Mouse (Mus musculus): Measurements from ENCODE around the gene Nfatc2. TPM values are rescaled to one million over a fixed set of nuclear protein-coding genes. Genes with fewer than 3 reads are reported as not detected.

Nfatc2 gene
- polyA plus RNA-seq, 1 experiment from 2014 or later = 2.0 TPM

DNA sequence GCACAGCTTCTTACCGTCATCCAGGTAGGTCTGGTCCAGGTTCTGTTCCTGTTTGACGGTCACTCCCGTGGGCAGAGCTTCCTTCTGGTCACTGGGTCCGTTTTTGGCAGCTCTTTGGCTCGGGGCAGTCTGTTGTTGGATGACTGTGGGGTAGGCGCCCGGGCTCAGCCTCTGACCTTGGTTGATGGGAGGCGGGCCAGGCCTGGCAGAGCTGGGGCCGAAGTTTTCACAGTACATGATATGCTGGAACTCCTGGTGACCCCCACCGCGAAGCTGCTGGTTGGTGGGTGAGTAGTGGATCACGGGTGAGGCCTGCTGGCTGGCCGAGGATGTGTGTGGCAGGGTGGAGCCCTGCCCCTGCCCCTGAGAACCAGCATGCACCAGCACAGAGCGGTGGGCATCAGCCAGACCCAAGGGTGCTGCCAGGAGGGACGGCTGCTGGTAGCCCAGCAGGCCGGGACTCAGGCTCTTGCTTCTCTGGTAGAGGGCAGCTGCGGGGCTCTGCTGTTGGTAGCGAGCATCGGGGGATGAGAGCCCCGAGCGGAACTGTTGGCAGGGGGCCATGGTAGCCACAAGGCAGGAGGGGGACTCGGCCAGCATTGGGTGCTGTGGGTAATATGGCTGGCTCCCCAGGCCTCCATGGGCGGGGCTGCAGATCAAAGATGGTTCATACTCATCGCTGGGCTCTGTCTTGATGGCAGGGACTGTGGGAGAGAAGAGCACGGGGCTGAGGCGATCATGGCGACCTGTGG is 96.8 kb downstream of the Nfatc2 start:
- H3K36me3 ChIP-seq (ENCODE audit: insufficient read depth, low read length) = no peaks in the 10 kb centered on the region
- no peak overlapping the region for H3K9ac ChIP-seq (ENCODE audit: low read depth, low read length)
- no peaks in the 10 kb centered on the region for H3K9me3 ChIP-seq (replicated peaks; ENCODE audit: low read length)
- ATAC-seq (replicated peaks; ENCODE audit: low FRiP score, low read depth) = no peak
- TF ChIP-seq CTCF (IDR thresholded peaks at IDR 0.05; ENCODE audit: low read depth) = no peak
- DNase-seq (ENCODE audit: low spot score) = no peak
- WGBS = 85% methylated on average over 27 of the region's 27 CpGs
- H3K4me3 ChIP-seq (replicated peaks; ENCODE audit: low read depth, low read length) = no peak overlapping the region
- no peaks in the 10 kb centered on the region for H3K27me3 ChIP-seq (ENCODE audit: insufficient read depth, low read length)
- no peak overlapping the region for H3K27ac ChIP-seq
- no peaks in the 10 kb centered on the region for H3K4me1 ChIP-seq (replicated peaks; ENCODE audit: insufficient read depth, low read length)
- no peak overlapping the region for H3K4me2 ChIP-seq (ENCODE audit: low read length)

DNA sequence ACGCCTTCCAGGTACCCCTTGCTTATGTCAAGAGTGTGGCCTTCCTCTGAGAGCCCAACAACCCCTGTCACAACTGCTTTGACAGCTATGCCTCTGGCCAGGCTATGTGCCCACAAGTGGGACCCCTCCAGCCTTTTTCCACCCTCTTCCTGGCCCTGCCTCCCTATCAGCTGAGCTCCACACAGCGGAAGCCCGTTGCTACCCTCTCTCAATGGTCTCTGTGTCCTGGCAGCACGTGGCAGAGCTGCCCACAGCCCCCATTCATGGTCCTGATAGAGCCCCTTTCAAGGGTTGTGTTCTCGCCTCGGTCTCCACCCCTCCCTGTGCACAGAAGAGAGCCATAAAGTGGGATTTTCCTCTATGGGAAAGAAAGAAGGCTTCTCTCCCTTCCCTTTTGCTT is 97.7 kb downstream of the Nfatc2 start:
- TF ChIP-seq CTCF (IDR thresholded peaks at IDR 0.05; ENCODE audit: low read depth) = no peak
- 77% methylated on average over 6 of the region's 6 CpGs for WGBS
- no peaks in the 10 kb centered on the region for H3K36me3 ChIP-seq (ENCODE audit: insufficient read depth, low read length)

DNA sequence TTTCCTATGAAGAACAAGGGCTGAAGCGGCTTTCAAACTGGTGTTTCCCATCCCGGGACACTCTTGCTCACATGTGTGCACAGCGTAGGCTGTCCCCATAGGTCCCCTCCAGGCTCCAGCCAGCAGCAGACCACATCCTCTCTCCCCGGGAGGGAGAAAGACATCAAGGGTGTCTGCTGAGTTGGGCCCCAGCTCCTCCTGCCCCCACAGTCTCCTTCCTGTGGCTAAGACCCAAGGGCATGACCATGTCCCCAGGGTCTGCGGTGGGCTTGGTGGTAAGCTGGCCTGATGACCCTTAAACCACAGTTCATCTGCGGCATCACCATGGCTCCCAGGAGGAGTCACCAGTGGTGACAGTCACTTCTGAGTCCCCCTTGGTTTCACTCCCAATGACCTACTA is 100.7 kb downstream of the Nfatc2 start:
- Histone ChIP-seq H3K4me3 (replicated peaks; ENCODE audit: low read depth, low read length) (no peak overlapping the region), H3K4me2 (ENCODE audit: low read length) (no peak overlapping the region), H3K4me1 (replicated peaks; ENCODE audit: insufficient read depth, low read length) (no peaks in the 10 kb centered on the region), H3K9ac (ENCODE audit: low read depth, low read length) (no peak overlapping the region), H3K9me3 (replicated peaks; ENCODE audit: low read length) (no peaks in the 10 kb centered on the region), H3K36me3 (ENCODE audit: insufficient read depth, low read length) (no peaks in the 10 kb centered on the region), H3K27ac (no peak overlapping the region), H3K27me3 (ENCODE audit: insufficient read depth, low read length) (no peaks in the 10 kb centered on the region)
- TF ChIP-seq CTCF (IDR thresholded peaks at IDR 0.05; ENCODE audit: low read depth) = no peak
- ATAC-seq (replicated peaks; ENCODE audit: low FRiP score, low read depth) (no peak), DNase-seq (ENCODE audit: low spot score) (no peak)
- 75% methylated on average over 6 of the region's 6 CpGs for WGBS

More for the DNA sequence above, 97.7 kb downstream of the Nfatc2 start:
- Histone ChIP-seq H3K27ac (no peak overlapping the region), H3K4me2 (ENCODE audit: low read length) (no peak overlapping the region), H3K9ac (ENCODE audit: low read depth, low read length) (no peak overlapping the region), H3K4me3 (replicated peaks; ENCODE audit: low read depth, low read length) (no peak overlapping the region), H3K9me3 (replicated peaks; ENCODE audit: low read length) (no peaks in the 10 kb centered on the region), H3K27me3 (ENCODE audit: insufficient read depth, low read length) (no peaks in the 10 kb centered on the region), H3K4me1 (replicated peaks; ENCODE audit: insufficient read depth, low read length) (no peaks in the 10 kb centered on the region)
- no peak for DNase-seq (ENCODE audit: low spot score)
- ATAC-seq (replicated peaks; ENCODE audit: low FRiP score, low read depth) = no peak

DNA sequence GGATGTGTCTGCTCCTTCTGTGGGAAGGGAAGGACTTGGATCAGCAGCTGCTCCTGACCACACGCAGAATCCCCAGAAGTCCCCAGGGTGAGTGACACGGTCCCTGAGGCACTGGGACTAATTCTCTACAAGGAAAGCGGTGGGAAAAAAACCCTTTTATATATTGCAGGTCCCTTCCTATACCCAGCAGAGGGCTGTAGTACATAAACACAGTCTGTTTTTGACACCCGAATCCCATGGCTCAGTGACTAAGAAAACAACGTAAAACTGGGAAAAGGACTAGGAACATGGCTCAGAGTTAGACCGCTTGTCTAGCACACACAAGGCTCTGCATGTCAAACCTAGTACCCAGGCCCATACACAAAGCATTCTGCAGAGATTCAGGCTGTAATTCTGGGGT is 101.2 kb downstream of the Nfatc2 start:
- no peak for ATAC-seq (replicated peaks; ENCODE audit: low FRiP score, low read depth)
- DNase-seq (ENCODE audit: low spot score) = peak; percentile 72
- H3K9me3 ChIP-seq (replicated peaks; ENCODE audit: low read length) = no peaks in the 10 kb centered on the region
- H3K4me2 ChIP-seq (ENCODE audit: low read length) = no peak overlapping the region
- H3K9ac ChIP-seq (ENCODE audit: low read depth, low read length) = no peak overlapping the region
- 41% methylated on average over 6 of the region's 6 CpGs for WGBS
- TF ChIP-seq CTCF (IDR thresholded peaks at IDR 0.05; ENCODE audit: low read depth) = peak; percentile 53
- no peaks in the 10 kb centered on the region for H3K4me1 ChIP-seq (replicated peaks; ENCODE audit: insufficient read depth, low read length)
- H3K27me3 ChIP-seq (ENCODE audit: insufficient read depth, low read length) = no peaks in the 10 kb centered on the region
- no peak overlapping the region for H3K4me3 ChIP-seq (replicated peaks; ENCODE audit: low read depth, low read length)
- H3K36me3 ChIP-seq (ENCODE audit: insufficient read depth, low read length) = no peaks in the 10 kb centered on the region
- no peak overlapping the region for H3K27ac ChIP-seq

DNA sequence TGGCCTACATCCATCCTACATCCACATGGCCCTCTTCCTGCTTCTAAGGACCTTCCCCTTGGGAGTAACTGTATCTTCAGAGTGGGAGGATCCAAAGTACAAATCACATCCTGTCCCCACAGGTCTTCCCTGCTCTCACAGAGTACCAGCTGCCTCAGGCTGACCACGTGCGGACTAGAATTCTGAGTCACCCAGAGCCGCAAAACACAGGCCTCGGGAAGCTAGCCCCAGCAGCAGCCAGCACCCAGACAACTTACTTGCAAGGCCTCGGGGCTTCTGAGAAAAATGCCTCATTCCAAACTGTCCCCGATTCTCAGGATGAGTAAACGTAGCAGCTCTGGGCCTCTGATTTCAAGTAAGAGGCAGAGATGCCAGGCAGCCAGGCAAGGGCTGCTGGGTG is 109.7 kb downstream of the Nfatc2 start:
- Histone ChIP-seq H3K36me3 (ENCODE audit: insufficient read depth, low read length) (no peaks in the 10 kb centered on the region), H3K4me3 (replicated peaks; ENCODE audit: low read depth, low read length) (no peak overlapping the region), H3K27me3 (ENCODE audit: insufficient read depth, low read length) (no peaks in the 10 kb centered on the region), H3K9me3 (replicated peaks; ENCODE audit: low read length) (no peaks in the 10 kb centered on the region), H3K27ac (no peak overlapping the region), H3K4me1 (replicated peaks; ENCODE audit: insufficient read depth, low read length) (no peaks in the 10 kb centered on the region), H3K9ac (ENCODE audit: low read depth, low read length) (no peak overlapping the region), H3K4me2 (ENCODE audit: low read length) (no peak overlapping the region)
- no peak for TF ChIP-seq CTCF (IDR thresholded peaks at IDR 0.05; ENCODE audit: low read depth)
- DNase-seq (ENCODE audit: low spot score) (peak; percentile 59), ATAC-seq (replicated peaks; ENCODE audit: low FRiP score, low read depth) (no peak; the same call in 1 of the 2 replicates)
- WGBS = 41% methylated on average over 7 of the region's 7 CpGs

DNA sequence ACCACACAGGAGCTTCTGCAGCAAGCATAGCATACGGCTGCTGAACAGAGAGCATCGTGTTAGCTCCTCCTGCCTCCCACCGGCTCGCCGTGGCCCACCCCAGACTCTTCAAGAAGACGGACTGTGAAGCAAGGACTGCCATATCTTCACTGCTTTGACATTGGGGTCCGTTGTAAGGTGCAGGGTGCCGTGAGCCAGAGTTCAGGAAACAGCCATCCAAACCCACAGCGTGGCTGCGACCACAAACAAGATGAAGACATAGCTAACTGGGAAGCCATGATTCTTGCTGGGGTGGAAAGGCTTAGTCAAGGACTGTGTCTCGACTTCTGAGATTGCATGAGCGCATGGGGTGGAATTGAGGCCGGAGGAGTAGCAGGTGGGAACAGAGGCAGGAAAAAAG is 111.5 kb downstream of the Nfatc2 start:
- Histone ChIP-seq H3K4me3 (replicated peaks; ENCODE audit: low read depth, low read length) (no peak overlapping the region), H3K9me3 (replicated peaks; ENCODE audit: low read length) (no peaks in the 10 kb centered on the region), H3K4me1 (replicated peaks; ENCODE audit: insufficient read depth, low read length) (no peaks in the 10 kb centered on the region), H3K27ac (no peak overlapping the region), H3K9ac (ENCODE audit: low read depth, low read length) (no peak overlapping the region), H3K27me3 (ENCODE audit: insufficient read depth, low read length) (no peaks in the 10 kb centered on the region), H3K4me2 (ENCODE audit: low read length) (no peak overlapping the region), H3K36me3 (ENCODE audit: insufficient read depth, low read length) (no peaks in the 10 kb centered on the region)
- no peak for ATAC-seq (replicated peaks; ENCODE audit: low FRiP score, low read depth)
- no peak for TF ChIP-seq CTCF (IDR thresholded peaks at IDR 0.05; ENCODE audit: low read depth)
- 91% methylated on average over 13 of the region's 13 CpGs for WGBS
- no peak for DNase-seq (ENCODE audit: low spot score)

All from kidney, postnatal 0 days (tissue).